In genomic region chr8:4166881-4167525, GRCm38 (mm10) we compare ENCODE assay signal across 7 mouse cellular contexts. TPM values are rescaled to one million over a fixed set of nuclear protein-coding genes. Genes with fewer than 3 reads are reported as not detected.
DNase-seq lines count a peak whose midpoint lies in the region; ATAC-seq and TF ChIP-seq lines count a peak whose summit lies in the region.

No protein-coding gene starts in this region.

- TF ChIP-seq POLR2A in thymus, adult 2 months (IDR thresholded peaks at IDR 0.05; ENCODE audit: control insufficient read depth, extremely low read depth, insufficient read depth, low read length, poor library complexity) = no peak

- H3K36me3 ChIP-seq in thymus, adult 2 months (ENCODE audit: control insufficient read depth, insufficient read depth, low read length) = no peaks in the 10 kb centered on the region
- H3K36me3 ChIP-seq in forebrain, embryonic 11.5 days (ENCODE audit: control insufficient read depth, insufficient read depth, low read length) = no peaks in the 10 kb centered on the region
- no peaks in the 10 kb centered on the region for H3K36me3 ChIP-seq in limb, embryonic 12.5 days
- no peaks in the 10 kb centered on the region for H3K36me3 ChIP-seq in stomach, embryonic 16.5 days (ENCODE audit: control insufficient read depth, insufficient read depth, low read length)

- ATAC-seq in forebrain, embryonic 11.5 days (replicated peaks; ENCODE audit: low FRiP score) = no peak
- no peak for ATAC-seq in limb, embryonic 12.5 days (ENCODE audit: insufficient number of reproducible peaks, insufficient read depth, low FRiP score, low TSS enrichment, low read depth)
- no peak for ATAC-seq in stomach, embryonic 16.5 days (ENCODE audit: insufficient read depth, low FRiP score)

- WGBS in thymus, adult 2 months = 18% methylated on average over 10 of the region's 10 CpGs
- WGBS in forebrain, embryonic 11.5 days = 13% methylated on average over 10 of the region's 10 CpGs
- 13% methylated on average over 9 of the region's 10 CpGs for WGBS in limb, embryonic 12.5 days
- 10% methylated on average over 9 of the region's 10 CpGs for WGBS in stomach, embryonic 16.5 days

- peak overlapping the region; percentile 97 for H3K4me3 ChIP-seq in thymus, adult 2 months (ENCODE audit: control insufficient read depth, insufficient read depth, low read length)
- peak overlapping the region; percentile 63 for H3K4me3 ChIP-seq in forebrain, embryonic 11.5 days (ENCODE audit: low read depth, low read length)
- H3K4me3 ChIP-seq in limb, embryonic 12.5 days (replicated peaks) = peak overlapping the region; percentile 84
- H3K4me3 ChIP-seq in stomach, embryonic 16.5 days (replicated peaks; ENCODE audit: low read length) = peak overlapping the region; percentile 93

- H3K27ac ChIP-seq in thymus, adult 2 months (ENCODE audit: control insufficient read depth, insufficient read depth, low read length) = no peak overlapping the region
- no peak overlapping the region for H3K27ac ChIP-seq in forebrain, embryonic 11.5 days (ENCODE audit: low read depth, low read length)
- no peak overlapping the region for H3K27ac ChIP-seq in limb, embryonic 12.5 days
- no peak overlapping the region for H3K27ac ChIP-seq in stomach, embryonic 16.5 days (ENCODE audit: low read length)

- peak overlapping the region; percentile 87 for H3K4me2 ChIP-seq in forebrain, embryonic 11.5 days (ENCODE audit: low read depth, low read length, severe bottlenecking)
- H3K4me2 ChIP-seq in limb, embryonic 12.5 days = peak overlapping the region; percentile 82
- H3K4me2 ChIP-seq in stomach, embryonic 16.5 days (ENCODE audit: low read depth, low read length) = peak overlapping the region; percentile 81

- peak; percentile 25 for DNase-seq in thymus, adult 2 months
- no peak for DNase-seq in thymus, postnatal 14 days
- no peak for DNase-seq in forebrain, embryonic 11.5 days (ENCODE audit: low spot score)
- DNase-seq in layer of hippocampus, adult 11-12 months (ENCODE audit: low spot score) = no peak
- DNase-seq in right cerebral cortex, postnatal 36 days (ENCODE audit: low spot score in 2 of 2) = no peak

- H3K9ac ChIP-seq in forebrain, embryonic 11.5 days (ENCODE audit: low read length) = peak overlapping the region; percentile 67
- peak overlapping the region; percentile 77 for H3K9ac ChIP-seq in limb, embryonic 12.5 days (replicated peaks)
- peak overlapping the region; percentile 80 for H3K9ac ChIP-seq in stomach, embryonic 16.5 days (ENCODE audit: low read length)

- peaks cover 19% of the 10 kb centered on the region for H3K4me1 ChIP-seq in thymus, adult 2 months (replicated peaks; ENCODE audit: control insufficient read depth, insufficient read depth, low read length)
- H3K4me1 ChIP-seq in forebrain, embryonic 11.5 days (replicated peaks; ENCODE audit: control insufficient read depth, insufficient read depth, low read length) = 0 out of 2 replicates have a peak, but pooled peaks cover 2% of the 10 kb centered on the region
- peaks cover 6% of the 10 kb centered on the region; the same call in 1 of the 2 replicates for H3K4me1 ChIP-seq in limb, embryonic 12.5 days (replicated peaks)
- H3K4me1 ChIP-seq in stomach, embryonic 16.5 days (ENCODE audit: control insufficient read depth, insufficient read depth, low read length) = peaks cover 6% of the 10 kb centered on the region

- TF ChIP-seq CTCF in thymus, adult 2 months (IDR thresholded peaks at IDR 0.05; ENCODE audit: borderline replicate concordance, control insufficient read depth, extremely low read depth, insufficient read depth, low read length, poor library complexity) = no peak

- no peaks in the 10 kb centered on the region for H3K27me3 ChIP-seq in thymus, adult 2 months (ENCODE audit: control insufficient read depth, insufficient read depth, low read length)
- no peaks in the 10 kb centered on the region for H3K27me3 ChIP-seq in forebrain, embryonic 11.5 days (ENCODE audit: control insufficient read depth, insufficient read depth, low read length)
- H3K27me3 ChIP-seq in limb, embryonic 12.5 days = no peaks in the 10 kb centered on the region
- H3K27me3 ChIP-seq in stomach, embryonic 16.5 days (ENCODE audit: control insufficient read depth, insufficient read depth, low read length) = no peaks in the 10 kb centered on the region

- no peaks in the 10 kb centered on the region for H3K9me3 ChIP-seq in forebrain, embryonic 11.5 days (ENCODE audit: control insufficient read depth, low read length)
- no peaks in the 10 kb centered on the region for H3K9me3 ChIP-seq in limb, embryonic 12.5 days
- no peaks in the 10 kb centered on the region for H3K9me3 ChIP-seq in stomach, embryonic 16.5 days (replicated peaks; ENCODE audit: control insufficient read depth, low read length)

RNA-seq across cellular contexts. Expression of gene Evi5l, which starts 0.6 kb away (rescaled TPM):
- polyA plus RNA-seq in thymus, adult 2 months (2012; rRNA removed) = 48.3 and 64.2 TPM in 2 replicates
- polyA plus RNA-seq in forebrain, embryonic 11.5 days (2014; fragmentation: Nextera tagmentation; extraction: Ambion mirVana) = 32.6 and 32.8 TPM in 2 replicates
- polyA plus RNA-seq in limb, embryonic 12.5 days (2016; fragmentation: Nextera tagmentation; extraction: Ambion mirVana) = 29.4 and 33.7 TPM in 2 replicates
- polyA plus RNA-seq in stomach, embryonic 16.5 days (2015; fragmentation: Nextera tagmentation; extraction: Ambion mirVana) = 18.9 and 22.2 TPM in 2 replicates

RNA-seq across cellular contexts. Expression of gene Cd209g, which starts 33.1 kb away (rescaled TPM):
- polyA plus RNA-seq in thymus, adult 2 months (2012; rRNA removed) = 5.7 and 8.9 TPM in 2 replicates
- polyA plus RNA-seq in forebrain, embryonic 11.5 days (2014; fragmentation: Nextera tagmentation; extraction: Ambion mirVana) = not detected in 2 replicates
- not detected in 2 replicates for polyA plus RNA-seq in limb, embryonic 12.5 days (2016; fragmentation: Nextera tagmentation; extraction: Ambion mirVana)
- not detected in 2 replicates for polyA plus RNA-seq in stomach, embryonic 16.5 days (2015; fragmentation: Nextera tagmentation; extraction: Ambion mirVana)

RNA-seq across cellular contexts. Expression of gene Prr36, which starts 50.3 kb away (rescaled TPM):
- 0.47 and 0.64 TPM in 2 replicates for polyA plus RNA-seq in thymus, adult 2 months (2012; rRNA removed)
- 42.8 and 47.3 TPM in 2 replicates for polyA plus RNA-seq in forebrain, embryonic 11.5 days (2014; fragmentation: Nextera tagmentation; extraction: Ambion mirVana)
- polyA plus RNA-seq in limb, embryonic 12.5 days (2016; fragmentation: Nextera tagmentation; extraction: Ambion mirVana) = 1.4 and 1.6 TPM in 2 replicates
- 2.4 and 2.7 TPM in 2 replicates for polyA plus RNA-seq in stomach, embryonic 16.5 days (2015; fragmentation: Nextera tagmentation; extraction: Ambion mirVana)

RNA-seq across cellular contexts. Expression of gene Lrrc8e, which starts 59.6 kb away (rescaled TPM):
- 0.59 and 0.66 TPM in 2 replicates for polyA plus RNA-seq in thymus, adult 2 months (2012; rRNA removed)
- 0.20 and 0.21 TPM in 2 replicates for polyA plus RNA-seq in forebrain, embryonic 11.5 days (2014; fragmentation: Nextera tagmentation; extraction: Ambion mirVana)
- polyA plus RNA-seq in limb, embryonic 12.5 days (2016; fragmentation: Nextera tagmentation; extraction: Ambion mirVana) = 0.24 and 0.39 TPM in 2 replicates
- 6.1 and 9.2 TPM in 2 replicates for polyA plus RNA-seq in stomach, embryonic 16.5 days (2015; fragmentation: Nextera tagmentation; extraction: Ambion mirVana)

Comparison
In these comparisons a context has a peak if more than half of its experiments do, and no peak if none do; other contexts are left out.
1. RNA of gene Prr36, which starts 50.3 kb away (polyA plus RNA-seq): 42.8 to 47.3 TPM in forebrain, embryonic 11.5 days; 2.4 to 2.7 TPM in stomach, embryonic 16.5 days, 1.4 to 1.6 TPM in limb, embryonic 12.5 days and 0.47 to 0.64 TPM in thymus, adult 2 months; every median in the first group is over 10 times any median in the second.
2. Peak in every context shown above with its lines, with median percentiles within 50 percentile points of each other: H3K4me3 ChIP-seq, H3K4me2 ChIP-seq and H3K9ac ChIP-seq.